Mouse (Mus musculus) liver, adult 2 months (tissue): ENCODE data around the gene Car6.

Experiments used
- CTCF ChIP-seq: fragments of 200-500 bp; IDR thresholded peaks from 2 replicates; pipeline ENCODE4 v1.5.1; 2011; ENCODE audit warnings: low read depth, low read length, control low read depth
- POLR2A ChIP-seq: fragments of 200-500 bp; IDR thresholded peaks from 2 replicates; pipeline ENCODE4 v1.6.1; 2011; ENCODE audit warnings: low read length, control low read depth; ENCODE audit not compliant: insufficient read depth; ENCODE audit errors: extremely low read depth

DNA sequence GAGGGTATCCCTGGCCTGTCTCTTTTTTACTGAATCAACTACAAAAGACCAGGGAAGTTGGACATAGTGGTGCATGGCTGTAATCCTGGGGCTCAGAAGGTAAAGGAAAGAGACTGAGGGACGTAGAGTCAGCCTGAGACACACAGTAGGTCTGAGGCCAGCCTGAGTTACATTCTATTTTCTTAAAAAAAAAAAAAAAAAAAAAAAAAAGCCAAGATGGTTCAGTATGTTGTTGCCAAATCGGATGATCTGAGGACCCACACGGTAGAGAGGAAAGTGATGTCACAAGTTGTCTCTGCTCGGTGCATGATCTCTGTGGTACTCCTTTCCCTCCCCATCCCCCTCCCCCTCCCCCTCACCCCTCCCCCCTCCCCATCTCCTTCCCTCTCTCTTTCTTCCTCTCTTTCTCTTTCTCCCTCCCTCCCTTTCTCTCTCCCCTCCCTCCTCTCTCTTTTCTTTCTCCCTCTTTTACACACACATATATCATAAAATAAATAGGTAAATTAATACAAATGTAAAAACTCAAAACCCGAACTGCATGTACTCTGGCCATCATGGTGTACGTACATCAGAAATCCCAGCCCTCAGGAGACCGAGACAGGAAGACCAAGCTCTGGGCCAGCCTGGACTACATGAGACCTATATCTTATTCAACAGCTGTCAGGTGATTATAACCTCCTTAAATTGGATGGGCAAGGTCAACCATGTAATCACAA is 63.6 kb downstream of the Car6 start:
- TF ChIP-seq CTCF, result no peak
- no peak for TF ChIP-seq POLR2A
